Mouse (Mus musculus) embryonic facial prominence, embryonic 14.5 days (tissue): Measurements from ENCODE around the gene Fto. TPM values are rescaled to one million over a fixed set of nuclear protein-coding genes. Genes with fewer than 3 reads are reported as not detected.

Source experiments
- ATAC-seq: fragments of 200-750 bp; cut with Nextera tagmentation; 2 replicates; pipeline ENCODE4 v1.8.0; 2017; ENCODE audit warnings: low read depth, moderate number of reproducible peaks, moderate TSS enrichment
- DNase-seq: peaks from one replicate; pipeline ENCODE4 v3.0.0-alpha.2; 2015; ENCODE audit warnings: low spot score
- H3K27ac ChIP-seq: fragments of 300-500 bp; sonication (generic); replicated peaks from 2 replicates; pipeline ENCODE4 v1.5.1; 2014; ENCODE audit warnings: low read depth, mild to moderate bottlenecking, low read length, moderate library complexity
- H3K27me3 ChIP-seq: fragments of 300-500 bp; sonication (generic); replicated peaks from 2 replicates; pipeline ENCODE4 v1.6.1; 2014; ENCODE audit warnings: low read length; ENCODE audit not compliant: control insufficient read depth, insufficient read depth
- H3K36me3 ChIP-seq: fragments of 300-500 bp; sonication (generic); 2 replicates; pipeline ENCODE4 v1.6.1; 2014; ENCODE audit warnings: low read length, mixed read lengths; ENCODE audit not compliant: control insufficient read depth, insufficient read depth
- H3K4me1 ChIP-seq: fragments of 300-500 bp; sonication (generic); 2 replicates; pipeline ENCODE4 v1.6.1; 2014; ENCODE audit warnings: antibody characterized with exemption, low read length; ENCODE audit not compliant: control insufficient read depth, insufficient read depth
- H3K4me2 ChIP-seq: fragments of 300-500 bp; sonication (generic); 2 replicates; pipeline ENCODE4 v1.6.1; 2014; ENCODE audit warnings: low read depth, mild to moderate bottlenecking, low read length, moderate library complexity, mixed read lengths
- H3K4me3 ChIP-seq: fragments of 300-500 bp; sonication (generic); 2 replicates; pipeline ENCODE4 v1.5.1; 2014; ENCODE audit warnings: low read depth, mild to moderate bottlenecking, low read length
- H3K9ac ChIP-seq: fragments of 300-500 bp; sonication (generic); 2 replicates; pipeline ENCODE4 v1.6.1; 2014; ENCODE audit warnings: low read depth, mild to moderate bottlenecking, low read length, moderate library complexity, mixed read lengths
- H3K9me3 ChIP-seq: fragments of 300-500 bp; sonication (generic); 2 replicates; pipeline ENCODE4 v1.6.1; 2016; ENCODE audit warnings: low read length; ENCODE audit not compliant: control insufficient read depth
- WGBS: fragments of 180-500 bp; shearing (Covaris S2); extraction: QIAGEN DNeasy Blood & Tissue Kit; methylation state at CpG from one replicate; pipeline ENCODE4 v1.1.7; 2014; 5-methylcytosine and 5-hydroxymethylcytosine counted together
- polyA plus RNA-seq: library from polyadenylated mRNA; unstranded; fragments of >200 nt; fragmentation: Nextera tagmentation; extraction: Ambion mirVana; gene quantifications from 2 replicates; pipeline ENCODE4 v1.2.1, GENCODE M21; 2014

Gene Fto
- polyA plus RNA-seq, 1 experiment from 2014 or later = 107 TPM

GRCm38 (mm10) chr8:91715387-91716085 lies 402.2 kb downstream of the Fto start:
- Histone ChIP-seq H3K4me3 (no peak overlapping the region), H3K4me1 (peaks cover 7% of the 10 kb centered on the region; the same call in 1 of the 2 replicates), H3K9ac (no peak overlapping the region), H3K36me3 (no peaks in the 10 kb centered on the region), H3K27me3 (no peaks in the 10 kb centered on the region), H3K27ac (no peak overlapping the region), H3K4me2 (no peak overlapping the region), H3K9me3 (no peaks in the 10 kb centered on the region)
- ATAC-seq = 0 out of 2 replicates have a peak, but pooled peaks have one; percentile 45
- peak; percentile 39 for DNase-seq
- 36% methylated on average over 8 of the region's 8 CpGs for WGBS

Other genes with a start within 250 kb of the Fto start
- gene Rbl2, start 243.5 kb upstream of the Fto start, polyA plus RNA-seq = 20.6 and 21.6 TPM in 2 replicates
- 57.3 and 58.5 TPM in 2 replicates for gene Aktip, start 113.5 kb upstream of the Fto start, polyA plus RNA-seq
- gene Rpgrip1l, start 263 bp upstream of the Fto start, polyA plus RNA-seq = 8.6 and 13.8 TPM in 2 replicates